Mouse (Mus musculus) heart, embryonic 10.5 days (tissue): ENCODE data around the gene Cop1. TPM values are rescaled to one million over a fixed set of nuclear protein-coding genes. Genes with fewer than 3 reads are reported as not detected.

Experiments used
- DNase-seq: peaks from one replicate; pipeline ENCODE4 v3.0.0-alpha.2; 2017; ENCODE audit warnings: low spot score
- H3K27ac ChIP-seq: fragments of 300-500 bp; sonication (generic); 2 replicates; pipeline ENCODE4 v1.5.1; 2016; ENCODE audit warnings: mild to moderate bottlenecking
- H3K27me3 ChIP-seq: fragments of 300-500 bp; sonication (generic); 2 replicates; pipeline ENCODE4 v1.6.1; 2016; ENCODE audit warnings: mild to moderate bottlenecking; ENCODE audit not compliant: poor library complexity, insufficient read depth, severe bottlenecking
- H3K36me3 ChIP-seq: fragments of 300-500 bp; sonication (generic); 2 replicates; pipeline ENCODE4 v1.6.1; 2016; ENCODE audit warnings: mild to moderate bottlenecking, moderate library complexity
- H3K4me1 ChIP-seq: fragments of 300-500 bp; sonication (generic); 2 replicates; pipeline ENCODE4 v1.6.1; 2016; ENCODE audit warnings: mild to moderate bottlenecking
- H3K4me3 ChIP-seq: fragments of 300-500 bp; sonication (generic); 2 replicates; pipeline ENCODE4 v1.5.1; 2016; ENCODE audit warnings: mild to moderate bottlenecking, moderate library complexity
- H3K9me3 ChIP-seq: fragments of 300-500 bp; sonication (generic); 2 replicates; pipeline ENCODE4 v1.6.1; 2016; ENCODE audit warnings: mild to moderate bottlenecking, moderate library complexity
- WGBS: fragments of 180-500 bp; shearing (Covaris S2); methylation state at CpG from one replicate; pipeline ENCODE4 v1.1.7; 2016; 5-methylcytosine and 5-hydroxymethylcytosine counted together
- polyA plus RNA-seq: library from polyadenylated mRNA; unstranded; fragments of >200 nt; fragmentation: Nextera tagmentation; extraction: Ambion mirVana; gene quantifications from 2 replicates; pipeline ENCODE4 v1.2.1, GENCODE M21; 2016

Gene Cop1
- polyA plus RNA-seq, 1 experiment from 2014 or later: 24.6 TPM

- Histone ChIP-seq H3K4me3 (no peak overlapping the region), H3K27me3 (no peaks in the 10 kb centered on the region), H3K4me1 (no peaks in the 10 kb centered on the region), H3K36me3 (peaks cover 18% of the 10 kb centered on the region; the same call in 1 of the 2 replicates), H3K9me3 (no peaks in the 10 kb centered on the region), H3K27ac (no peak overlapping the region)
- no peak for DNase-seq
- WGBS: 77% methylated on average over 1 of the region's 1 CpGs
Observed at GRCm38 (mm10) chr1:159322586-159322985, 90.5 kb downstream of the Cop1 start.

- no peak for DNase-seq
- Histone ChIP-seq H3K36me3 (peaks cover 47% of the 10 kb centered on the region), H3K27me3 (no peaks in the 10 kb centered on the region), H3K4me1 (no peaks in the 10 kb centered on the region), H3K9me3 (no peaks in the 10 kb centered on the region), H3K27ac (no peak overlapping the region), H3K4me3 (no peak overlapping the region)
- 88% methylated on average over 4 of the region's 4 CpGs for WGBS
Observed at GRCm38 (mm10) chr1:159331008-159331407, 98.9 kb downstream of the Cop1 start.

- peaks cover 57% of the 10 kb centered on the region for H3K36me3 ChIP-seq
- no peak for DNase-seq
- no peak overlapping the region for H3K4me3 ChIP-seq
- H3K27ac ChIP-seq: no peak overlapping the region
- no peaks in the 10 kb centered on the region for H3K9me3 ChIP-seq
- 89% methylated on average over 4 of the region's 4 CpGs for WGBS
- no peaks in the 10 kb centered on the region for H3K27me3 ChIP-seq
- H3K4me1 ChIP-seq: no peaks in the 10 kb centered on the region
Observed at GRCm38 (mm10) chr1:159334157-159334556, 102.0 kb downstream of the Cop1 start.

- Histone ChIP-seq H3K4me1 (no peaks in the 10 kb centered on the region), H3K36me3 (peaks cover 37% of the 10 kb centered on the region), H3K27me3 (no peaks in the 10 kb centered on the region), H3K27ac (no peak overlapping the region), H3K9me3 (no peaks in the 10 kb centered on the region), H3K4me3 (no peak overlapping the region)
- WGBS: 58% methylated on average over 2 of the region's 2 CpGs
- DNase-seq: no peak
Observed at GRCm38 (mm10) chr1:159342355-159342754, 110.2 kb downstream of the Cop1 start.

GRCm38 (mm10) chr1:159355027-159355570, 123.0 kb downstream of the Cop1 start:
- Histone ChIP-seq H3K4me3 (no peak overlapping the region), H3K9me3 (no peaks in the 10 kb centered on the region), H3K27ac (no peak overlapping the region), H3K4me1 (no peaks in the 10 kb centered on the region), H3K36me3 (peaks cover 15% of the 10 kb centered on the region; the same call in 1 of the 2 replicates), H3K27me3 (no peaks in the 10 kb centered on the region)
- WGBS: 79% methylated on average over 1 of the region's 1 CpGs
- DNase-seq: no peak

DNA sequence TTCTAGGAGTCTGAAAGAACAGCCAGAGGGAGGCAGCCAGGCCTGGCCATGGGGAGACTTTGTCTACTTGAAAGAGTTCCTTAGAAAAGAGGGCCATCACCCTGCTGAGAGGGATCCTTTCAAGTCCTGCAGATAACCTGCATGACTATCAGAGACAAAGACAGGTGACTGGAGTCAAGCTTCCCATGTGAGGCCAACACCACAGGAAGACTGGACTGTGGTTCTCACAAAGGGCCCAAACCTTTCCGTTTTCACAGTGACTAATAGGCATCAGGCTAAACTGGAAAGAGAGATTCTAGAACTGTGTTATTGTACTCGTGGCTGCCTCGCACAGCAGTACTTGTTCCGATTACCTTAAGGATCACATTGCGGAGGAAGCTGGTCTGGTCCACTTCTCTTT, 126.6 kb downstream of the Cop1 start:
- no peaks in the 10 kb centered on the region for H3K9me3 ChIP-seq
- H3K4me1 ChIP-seq: no peaks in the 10 kb centered on the region
- 74% methylated on average over 5 of the region's 5 CpGs for WGBS
- no peaks in the 10 kb centered on the region for H3K27me3 ChIP-seq
- no peak overlapping the region for H3K27ac ChIP-seq
- DNase-seq: no peak
- H3K4me3 ChIP-seq: no peak overlapping the region
- H3K36me3 ChIP-seq: 0 out of 2 replicates have a peak, but pooled peaks cover 2% of the 10 kb centered on the region

DNA sequence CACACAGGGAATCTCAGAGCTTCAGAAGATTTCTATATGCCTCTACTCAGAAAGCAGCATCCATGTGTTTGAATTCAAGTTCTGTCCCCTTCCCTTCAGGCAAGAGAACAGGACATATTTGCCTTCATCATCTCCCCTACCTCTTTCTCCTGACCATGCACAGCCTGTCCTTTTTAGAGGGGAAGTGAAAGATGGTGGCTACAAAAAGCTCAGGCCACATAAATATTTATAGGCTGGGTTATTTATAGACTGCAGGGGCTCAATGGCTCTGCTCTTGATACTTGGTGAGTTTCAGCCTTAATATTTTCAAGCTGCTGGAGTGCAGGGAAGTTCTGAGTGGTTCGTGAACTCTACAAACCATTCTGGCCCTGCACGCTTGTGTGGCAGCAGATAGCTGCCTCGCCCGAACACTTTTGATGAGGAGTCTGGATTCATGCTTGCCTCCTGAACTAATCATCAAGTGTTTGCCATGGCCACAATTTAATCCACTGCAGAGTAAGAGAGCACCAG, 139.8 kb downstream of the Cop1 start:
- DNase-seq: no peak
- WGBS: 68% methylated on average over 4 of the region's 4 CpGs
- Histone ChIP-seq H3K27ac (no peak overlapping the region), H3K9me3 (no peaks in the 10 kb centered on the region), H3K4me1 (0 out of 2 replicates have a peak, but pooled peaks cover 4% of the 10 kb centered on the region), H3K4me3 (no peak overlapping the region), H3K36me3 (no peaks in the 10 kb centered on the region), H3K27me3 (no peaks in the 10 kb centered on the region)

GRCm38 (mm10) chr1:159382218-159382617, 150.1 kb downstream of the Cop1 start:
- no peaks in the 10 kb centered on the region for H3K4me1 ChIP-seq
- no peak for DNase-seq
- H3K4me3 ChIP-seq: no peak overlapping the region
- 58% methylated on average over 1 of the region's 1 CpGs for WGBS
- no peaks in the 10 kb centered on the region for H3K36me3 ChIP-seq
- H3K27me3 ChIP-seq: no peaks in the 10 kb centered on the region
- no peaks in the 10 kb centered on the region for H3K9me3 ChIP-seq
- no peak overlapping the region for H3K27ac ChIP-seq

GRCm38 (mm10) chr1:159382916-159383315, 150.8 kb downstream of the Cop1 start:
- H3K9me3 ChIP-seq: no peaks in the 10 kb centered on the region
- no peaks in the 10 kb centered on the region for H3K4me1 ChIP-seq
- 81% methylated on average over 2 of the region's 2 CpGs for WGBS
- H3K27ac ChIP-seq: no peak overlapping the region
- H3K27me3 ChIP-seq: no peaks in the 10 kb centered on the region
- no peaks in the 10 kb centered on the region for H3K36me3 ChIP-seq
- no peak overlapping the region for H3K4me3 ChIP-seq
- no peak for DNase-seq

- DNase-seq: no peak
- Histone ChIP-seq H3K27me3 (no peaks in the 10 kb centered on the region), H3K27ac (no peak overlapping the region), H3K4me1 (no peaks in the 10 kb centered on the region), H3K4me3 (no peak overlapping the region), H3K36me3 (no peaks in the 10 kb centered on the region), H3K9me3 (no peaks in the 10 kb centered on the region)
- WGBS: 58% methylated on average over 5 of the region's 5 CpGs
Observed at GRCm38 (mm10) chr1:159386458-159386857, 154.3 kb downstream of the Cop1 start.

DNA sequence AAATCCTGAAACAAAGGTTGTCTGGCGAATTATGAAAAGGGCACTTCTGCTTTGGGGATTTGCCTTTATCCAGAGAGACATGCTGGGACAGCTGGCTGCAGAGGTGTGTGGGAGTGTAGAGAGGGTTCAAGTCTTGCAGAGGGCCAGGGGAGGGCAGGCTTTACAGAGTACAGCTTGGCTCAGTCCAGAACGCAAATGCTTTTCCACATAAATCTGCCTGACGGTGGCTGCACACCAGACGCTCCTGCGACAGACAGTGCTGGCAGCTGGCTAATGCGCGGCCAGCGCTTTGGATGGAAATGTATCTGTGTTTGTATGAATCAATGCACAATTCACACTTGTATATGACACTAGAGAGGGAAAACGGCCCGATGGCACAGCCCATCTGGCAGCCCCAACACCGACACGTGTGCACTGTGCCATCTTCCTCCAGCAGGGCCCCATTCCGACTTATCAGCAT, 156.5 kb downstream of the Cop1 start:
- Histone ChIP-seq H3K4me3 (no peak overlapping the region), H3K27ac (no peak overlapping the region), H3K36me3 (no peaks in the 10 kb centered on the region), H3K4me1 (no peaks in the 10 kb centered on the region; the same call in 1 of the 2 replicates), H3K9me3 (no peaks in the 10 kb centered on the region), H3K27me3 (no peaks in the 10 kb centered on the region)
- no peak for DNase-seq
- WGBS: 83% methylated on average over 13 of the region's 13 CpGs

- H3K27me3 ChIP-seq: no peaks in the 10 kb centered on the region
- WGBS: 14% methylated on average over 14 of the region's 14 CpGs
- no peaks in the 10 kb centered on the region for H3K9me3 ChIP-seq
Observed at GRCm38 (mm10) chr1:159390049-159390448, 157.9 kb downstream of the Cop1 start.

GRCm38 (mm10) chr1:159392667-159393066, 160.5 kb downstream of the Cop1 start:
- WGBS: 64% methylated on average over 8 of the region's 8 CpGs
- Histone ChIP-seq H3K4me1 (no peaks in the 10 kb centered on the region; the same call in 1 of the 2 replicates), H3K27ac (no peak overlapping the region), H3K4me3 (no peak overlapping the region), H3K36me3 (no peaks in the 10 kb centered on the region), H3K9me3 (no peaks in the 10 kb centered on the region), H3K27me3 (no peaks in the 10 kb centered on the region; the same call in 1 of the 2 replicates)
- DNase-seq: no peak

More at GRCm38 (mm10) chr1:159390049-159390448, 157.9 kb downstream of the Cop1 start:
- Histone ChIP-seq H3K4me1 (no peaks in the 10 kb centered on the region; the same call in 1 of the 2 replicates), H3K27ac (no peak overlapping the region), H3K36me3 (no peaks in the 10 kb centered on the region), H3K4me3 (no peak overlapping the region)
- DNase-seq: no peak
